Mouse (Mus musculus): ENCODE measurements around the gene Cwc25. TPM values are rescaled to one million over a fixed set of nuclear protein-coding genes. Genes with fewer than 3 reads are reported as not detected.
"Not testable (repeated sequence)": the region's sequence is repeated elsewhere in the genome, so short reads cannot be mapped to it uniquely, and the experiment has no call there.

Cwc25 gene
- polyA plus RNA-seq, 1 experiment = 8.5 TPM

DNA sequence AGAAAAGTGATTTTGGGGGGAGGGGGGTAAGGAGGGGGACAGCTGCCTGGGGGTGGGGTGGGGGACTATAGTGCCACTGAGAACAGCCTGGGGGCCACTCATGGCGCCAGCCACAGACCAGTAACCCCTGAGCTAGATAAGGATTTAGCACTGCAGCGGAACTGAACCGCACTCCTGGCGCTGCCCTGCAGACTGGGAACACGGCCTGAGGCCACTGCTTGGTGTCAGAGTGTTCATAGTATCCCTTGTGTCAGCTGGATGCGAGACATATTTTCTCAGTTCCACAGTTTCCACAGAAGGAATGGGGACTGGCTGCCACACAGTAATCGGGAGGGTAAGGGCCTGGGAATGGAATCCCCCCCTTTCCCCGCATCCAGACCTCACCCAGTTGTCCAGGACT lies 50.3 kb downstream of the Cwc25 start:
- H3K36me3 ChIP-seq (ENCODE audit: control insufficient read depth, insufficient read depth, low read length) = no peaks in the 10 kb centered on the region
- TF ChIP-seq CTCF (conservative IDR thresholded peaks at IDR 0.05; ENCODE audit: insufficient read depth, insufficient read length, low read depth, low read length) = no peak
- TF ChIP-seq POLR2A (IDR thresholded peaks at IDR 0.05; ENCODE audit: low read depth, low read length) = no peak

DNA sequence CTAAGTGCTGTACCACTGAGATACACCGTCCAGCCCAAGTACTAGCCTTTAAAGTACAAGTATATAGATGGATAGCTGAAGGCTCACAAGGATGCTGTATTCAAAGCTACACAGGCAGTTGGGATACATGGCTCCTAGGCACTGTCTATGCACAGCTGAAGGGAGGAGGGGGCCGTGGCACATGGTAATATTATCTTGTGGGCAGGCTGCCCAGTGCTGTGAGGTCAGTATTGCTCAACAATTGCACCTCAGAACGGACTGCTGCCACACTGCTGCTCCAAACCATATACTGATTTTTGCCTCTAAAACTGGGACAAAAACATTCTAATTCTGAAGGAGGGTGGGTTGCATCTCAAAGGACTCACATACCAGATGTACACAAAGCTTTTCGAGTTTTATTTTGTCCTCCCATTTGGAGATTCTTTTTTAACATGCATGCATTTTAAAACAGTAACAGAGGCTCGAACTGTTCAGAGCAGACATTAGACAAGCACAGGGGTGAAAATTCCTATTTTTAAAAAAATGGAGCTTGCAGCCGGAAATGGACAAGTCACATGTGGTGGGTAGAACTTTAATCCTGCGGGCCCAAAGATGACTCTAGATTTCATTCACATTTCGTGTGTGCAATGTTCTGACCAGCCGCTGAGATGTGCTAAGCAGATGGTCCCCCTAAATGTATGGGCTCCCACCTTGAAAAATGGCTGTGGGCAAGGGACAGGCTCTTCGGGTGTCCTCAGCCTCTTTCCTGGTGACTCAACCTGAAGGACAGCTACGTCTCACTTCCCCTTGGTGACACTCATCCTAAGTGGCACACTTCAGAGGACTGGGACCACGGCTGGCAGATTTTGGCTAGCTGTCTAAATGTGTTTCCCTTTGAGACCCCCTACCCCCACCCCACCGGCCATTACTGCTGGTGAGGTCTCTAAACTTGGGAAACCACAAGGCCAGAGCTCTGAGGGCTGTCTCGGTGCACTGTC lies 51.3 kb downstream of the Cwc25 start:
- no peak for DNase-seq
- H3K36me3 ChIP-seq (ENCODE audit: control insufficient read depth, insufficient read depth, low read length) = no peaks in the 10 kb centered on the region
- no peaks in the 10 kb centered on the region for H3K27me3 ChIP-seq (replicated peaks; ENCODE audit: control insufficient read depth, insufficient read depth, low read length)
- TF ChIP-seq POLR2A (IDR thresholded peaks at IDR 0.05; ENCODE audit: low read depth, low read length) (no peak), CTCF (conservative IDR thresholded peaks at IDR 0.05; ENCODE audit: insufficient read depth, insufficient read length, low read depth, low read length) (no peak)
- H3K27ac ChIP-seq (ENCODE audit: insufficient read depth, low read depth, low read length) = no peak overlapping the region
- no peak overlapping the region for H3K4me3 ChIP-seq (ENCODE audit: insufficient read depth, low read depth, low read length)
- H3K4me1 ChIP-seq (ENCODE audit: control insufficient read depth, insufficient read depth, low read length) = no peaks in the 10 kb centered on the region
- WGBS = 81% methylated on average over 14 of the region's 14 CpGs

More for the DNA sequence above, 50.3 kb downstream of the Cwc25 start:
- DNase-seq = no peak
- no peak overlapping the region for H3K27ac ChIP-seq (ENCODE audit: insufficient read depth, low read depth, low read length)
- H3K4me1 ChIP-seq (ENCODE audit: control insufficient read depth, insufficient read depth, low read length) = no peaks in the 10 kb centered on the region
- H3K4me3 ChIP-seq (ENCODE audit: insufficient read depth, low read depth, low read length) = no peak overlapping the region
- H3K27me3 ChIP-seq (replicated peaks; ENCODE audit: control insufficient read depth, insufficient read depth, low read length) = no peaks in the 10 kb centered on the region
- 85% methylated on average over 8 of the region's 8 CpGs for WGBS

DNA sequence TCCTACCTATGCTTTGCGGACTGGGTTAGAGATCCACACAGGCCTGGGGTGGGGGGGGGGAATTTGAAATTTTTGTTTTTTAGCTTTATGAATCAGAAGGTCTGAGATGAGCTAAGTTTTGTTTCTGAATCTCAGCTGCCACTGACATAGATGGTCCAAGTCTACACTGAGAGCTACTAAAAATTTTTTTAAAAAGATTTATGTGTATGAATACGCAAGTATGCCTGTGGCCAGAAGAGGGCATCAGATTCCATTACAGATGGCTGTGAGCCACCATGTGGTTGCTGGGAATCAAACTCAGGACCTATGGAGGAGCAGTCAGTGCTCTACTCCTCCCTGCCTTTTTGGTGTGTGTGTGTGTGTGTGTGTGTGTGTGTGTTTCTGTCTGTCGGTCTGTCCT lies 52.0 kb downstream of the Cwc25 start:
- WGBS = 98% methylated on average over 3 of the region's 3 CpGs
- DNase-seq = no peak
- H3K27me3 ChIP-seq (replicated peaks; ENCODE audit: control insufficient read depth, insufficient read depth, low read length) = no peaks in the 10 kb centered on the region
- no peak overlapping the region for H3K4me3 ChIP-seq (ENCODE audit: insufficient read depth, low read depth, low read length)
- H3K36me3 ChIP-seq (ENCODE audit: control insufficient read depth, insufficient read depth, low read length) = no peaks in the 10 kb centered on the region
- no peaks in the 10 kb centered on the region for H3K4me1 ChIP-seq (ENCODE audit: control insufficient read depth, insufficient read depth, low read length)
- H3K27ac ChIP-seq (ENCODE audit: insufficient read depth, low read depth, low read length) = no peak overlapping the region
- TF ChIP-seq CTCF (conservative IDR thresholded peaks at IDR 0.05; ENCODE audit: insufficient read depth, insufficient read length, low read depth, low read length) = 0 out of 2 replicates have a peak, but pooled peaks have one; percentile 15
- TF ChIP-seq POLR2A (IDR thresholded peaks at IDR 0.05; ENCODE audit: low read depth, low read length) = no peak

DNA sequence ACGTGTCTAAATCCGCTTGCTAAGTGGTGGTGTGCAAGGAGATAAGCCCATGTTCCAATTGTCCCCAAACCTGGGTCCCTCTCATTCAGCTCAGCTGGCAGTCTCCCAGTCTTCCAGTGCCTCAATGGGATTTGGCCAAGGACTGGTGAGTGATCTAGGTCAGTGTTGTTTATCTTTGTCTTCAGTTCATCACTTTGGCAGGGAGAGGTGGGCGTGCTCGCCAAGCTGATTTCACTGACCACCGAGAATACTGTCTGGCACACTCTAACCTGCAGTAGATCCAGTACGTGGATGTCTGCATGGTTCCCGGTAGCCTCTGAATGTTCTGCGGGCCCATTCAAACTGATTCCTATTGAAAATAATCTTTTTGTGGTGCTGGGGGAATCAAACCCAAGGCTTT lies 52.5 kb downstream of the Cwc25 start:
- TF ChIP-seq CTCF (conservative IDR thresholded peaks at IDR 0.05; ENCODE audit: insufficient read depth, insufficient read length, low read depth, low read length) (no peak), POLR2A (IDR thresholded peaks at IDR 0.05; ENCODE audit: low read depth, low read length) (no peak)
- Histone ChIP-seq H3K36me3 (ENCODE audit: control insufficient read depth, insufficient read depth, low read length) (no peaks in the 10 kb centered on the region), H3K4me1 (ENCODE audit: control insufficient read depth, insufficient read depth, low read length) (no peaks in the 10 kb centered on the region), H3K27ac (ENCODE audit: insufficient read depth, low read depth, low read length) (no peak overlapping the region), H3K27me3 (replicated peaks; ENCODE audit: control insufficient read depth, insufficient read depth, low read length) (no peaks in the 10 kb centered on the region), H3K4me3 (ENCODE audit: insufficient read depth, low read depth, low read length) (no peak overlapping the region)
- 91% methylated on average over 8 of the region's 8 CpGs for WGBS
- no peak for DNase-seq

DNA sequence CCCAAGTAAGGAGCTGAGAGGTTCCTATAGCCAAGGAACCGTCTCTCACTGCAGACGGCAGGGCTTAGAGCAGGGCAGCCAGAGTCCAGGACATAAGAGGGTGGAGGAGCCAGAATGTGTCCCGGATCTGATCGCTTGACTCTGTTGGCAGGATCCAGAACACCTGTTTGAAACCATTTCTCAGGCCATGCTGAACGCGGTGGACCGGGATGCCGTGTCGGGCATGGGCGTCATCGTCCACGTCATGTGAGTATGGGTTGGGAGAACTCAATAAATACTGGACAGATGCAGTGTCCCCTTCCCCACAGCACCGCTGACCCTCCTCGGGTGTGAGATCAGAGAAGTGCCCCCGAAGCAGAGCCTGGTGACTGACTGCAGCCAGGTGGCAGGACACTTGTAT lies 54.1 kb downstream of the Cwc25 start:
- 87% methylated on average over 15 of the region's 15 CpGs for WGBS
- Histone ChIP-seq H3K27ac (ENCODE audit: insufficient read depth, low read depth, low read length) (no peak overlapping the region), H3K27me3 (replicated peaks; ENCODE audit: control insufficient read depth, insufficient read depth, low read length) (no peaks in the 10 kb centered on the region), H3K4me1 (ENCODE audit: control insufficient read depth, insufficient read depth, low read length) (no peaks in the 10 kb centered on the region), H3K4me3 (ENCODE audit: insufficient read depth, low read depth, low read length) (no peak overlapping the region), H3K36me3 (ENCODE audit: control insufficient read depth, insufficient read depth, low read length) (no peaks in the 10 kb centered on the region)
- DNase-seq = no peak
- TF ChIP-seq CTCF (conservative IDR thresholded peaks at IDR 0.05; ENCODE audit: insufficient read depth, insufficient read length, low read depth, low read length) (no peak), POLR2A (IDR thresholded peaks at IDR 0.05; ENCODE audit: low read depth, low read length) (no peak)

DNA sequence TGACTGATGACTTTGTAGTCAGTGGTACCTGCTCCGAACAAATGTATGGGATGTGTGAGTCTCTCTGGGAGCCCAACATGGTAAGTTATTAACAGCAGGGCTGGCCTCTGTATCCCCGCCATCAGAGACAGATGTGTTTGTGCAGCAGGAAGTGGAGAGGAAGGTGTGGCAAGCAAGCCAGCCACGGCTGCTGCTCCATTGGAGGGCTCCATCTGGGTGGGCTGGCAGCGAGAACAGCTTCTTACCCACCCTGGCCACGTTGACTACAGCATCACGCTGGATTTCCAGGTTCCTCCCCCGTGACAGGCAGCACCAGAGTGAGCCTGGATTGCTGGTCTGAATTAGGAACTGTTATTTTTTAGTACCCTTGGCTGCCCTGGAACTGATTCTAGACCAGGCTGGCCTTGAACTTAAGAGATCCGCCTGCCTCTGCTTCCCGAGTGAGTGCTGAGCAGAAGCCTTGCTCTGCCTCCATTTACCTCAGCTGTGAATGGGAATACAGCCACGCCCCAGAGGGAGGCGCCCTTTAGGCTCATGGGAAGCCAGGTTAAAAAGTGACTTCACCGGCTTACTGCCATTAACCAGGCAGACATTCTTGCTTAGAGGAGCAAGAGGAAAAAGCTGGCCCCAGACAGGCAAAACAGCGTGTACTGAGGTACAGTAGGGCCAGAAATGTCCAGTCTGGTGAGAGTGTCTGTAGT lies 55.0 kb downstream of the Cwc25 start:
- H3K4me3 ChIP-seq (ENCODE audit: insufficient read depth, low read depth, low read length) = no peak overlapping the region
- no peaks in the 10 kb centered on the region for H3K36me3 ChIP-seq (ENCODE audit: control insufficient read depth, insufficient read depth, low read length)
- TF ChIP-seq POLR2A (IDR thresholded peaks at IDR 0.05; ENCODE audit: low read depth, low read length) = no peak
- TF ChIP-seq CTCF (conservative IDR thresholded peaks at IDR 0.05; ENCODE audit: insufficient read depth, insufficient read length, low read depth, low read length) = no peak
- H3K27ac ChIP-seq (ENCODE audit: insufficient read depth, low read depth, low read length) = no peak overlapping the region
- no peaks in the 10 kb centered on the region for H3K4me1 ChIP-seq (ENCODE audit: control insufficient read depth, insufficient read depth, low read length)
- no peak for DNase-seq
- 65% methylated on average over 13 of the region's 13 CpGs for WGBS
- H3K27me3 ChIP-seq (replicated peaks; ENCODE audit: control insufficient read depth, insufficient read depth, low read length) = no peaks in the 10 kb centered on the region

DNA sequence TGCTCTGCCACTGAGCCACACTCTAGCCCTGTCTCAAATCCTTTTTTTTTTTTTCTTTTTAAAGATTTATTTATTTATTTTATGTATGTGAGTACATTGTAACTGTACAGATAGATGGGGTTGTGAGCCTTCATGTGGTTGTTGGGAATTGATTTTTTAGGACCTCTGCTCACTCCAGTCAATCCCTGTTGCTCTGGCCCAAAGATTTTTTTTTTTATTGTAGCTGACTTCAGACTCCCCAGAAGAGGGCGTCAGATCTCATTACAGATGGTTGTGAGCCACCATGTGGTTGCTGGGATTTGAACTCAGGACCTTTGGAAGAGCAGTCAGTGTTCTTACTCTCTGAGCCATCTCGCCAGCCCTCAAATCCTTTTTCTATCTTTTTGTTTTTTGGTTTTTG lies 56.3 kb downstream of the Cwc25 start:
- not testable (repeated sequence) for H3K36me3 ChIP-seq (ENCODE audit: control insufficient read depth, insufficient read depth, low read length); H3K4me1 ChIP-seq (ENCODE audit: control insufficient read depth, insufficient read depth, low read length); DNase-seq; H3K27ac ChIP-seq (ENCODE audit: insufficient read depth, low read depth, low read length); H3K4me3 ChIP-seq (ENCODE audit: insufficient read depth, low read depth, low read length); H3K27me3 ChIP-seq (replicated peaks; ENCODE audit: control insufficient read depth, insufficient read depth, low read length)
- WGBS = 83% methylated on average over 2 of the region's 2 CpGs
